19 mouse cellular contexts compared by ENCODE assay signal in the genomic region with DNA sequence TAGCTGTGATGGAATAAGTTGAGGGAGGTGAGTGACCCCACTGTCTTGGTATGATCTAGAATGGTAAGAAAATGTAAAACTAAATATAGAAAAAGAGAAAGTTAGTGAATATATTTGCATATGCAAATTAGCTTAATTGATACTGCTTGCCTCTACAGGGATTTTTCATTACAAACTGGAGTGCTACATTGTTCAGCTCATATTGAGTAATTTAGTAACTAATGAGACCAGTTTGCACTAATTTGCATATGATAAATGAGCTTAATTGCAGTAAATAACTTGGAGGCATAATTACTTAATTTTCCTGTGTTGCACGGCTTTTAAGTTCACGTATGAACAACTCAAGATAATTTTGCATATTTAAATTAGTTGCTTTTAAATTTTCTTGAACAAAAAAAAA.
DNase-seq lines count a peak whose midpoint lies in the region; ATAC-seq and TF ChIP-seq lines count a peak whose summit lies in the region.
"Had no signal": no experiment of that assay in that cellular context is flagged by ENCODE, and none has a peak within 500 bp of the region (broad histone marks: within the 10 kb centered on the region; RNA-seq: fewer than 3 reads in every experiment).

No protein-coding gene starts in this region.

- H3K9me3 ChIP-seq in forebrain, embryonic 14.5 days (replicated peaks; ENCODE audit: control insufficient read depth, low read length) = no peaks in the 10 kb centered on the region
- no peaks in the 10 kb centered on the region for H3K9me3 ChIP-seq in forebrain, embryonic 10.5 days
- H3K9me3 ChIP-seq in forebrain, embryonic 16.5 days (ENCODE audit: control insufficient read depth, low read length) = no peaks in the 10 kb centered on the region
- no peaks in the 10 kb centered on the region for H3K9me3 ChIP-seq in forebrain, postnatal 0 days (ENCODE audit: low read length)
- H3K9me3 ChIP-seq: embryonic facial prominence, embryonic 10.5 days; embryonic facial prominence, embryonic 12.5 days had no signal

- TF ChIP-seq CTCF in forebrain, postnatal 0 days (IDR thresholded peaks at IDR 0.05; ENCODE audit: low read depth) = no peak
- no peak for TF ChIP-seq CTCF in brain, embryonic 14.5 days (IDR thresholded peaks at IDR 0.05; ENCODE audit: borderline replicate concordance, extremely low read depth, insufficient read depth, insufficient read length)

- DNase-seq in forebrain, embryonic 14.5 days (ENCODE audit: low spot score) = peak; percentile 77
- DNase-seq in forebrain, embryonic 10.5 days (ENCODE audit: extremely low spot score, low spot score) = no peak
- no peak for DNase-seq in forebrain, postnatal 0 days
- DNase-seq in Muller cell, postnatal 12 days (ENCODE audit: inconsistent ontology term) = peak; percentile 43
- DNase-seq in brain, embryonic 14.5 days (ENCODE audit: low read depth) = peak; percentile 79
- DNase-seq in kidney, postnatal 36 days = no peak
- DNase-seq: adrenal gland, adult 8-10 months; adrenal gland, postnatal 14 days; adrenal gland, postnatal 36 days; cerebellum, adult 11-12 months; cerebellum, adult 2 months; cerebellum, adult 9-10 months; cerebellum, postnatal 10 days; cerebellum, postnatal 25 days had no signal

- TF ChIP-seq POLR2A in brain, embryonic 14.5 days (IDR thresholded peaks at IDR 0.05; ENCODE audit: borderline replicate concordance, extremely low read depth, insufficient read depth, insufficient read length, poor library complexity, severe bottlenecking) = no peak

- no peak overlapping the region for H3K4me2 ChIP-seq in forebrain, embryonic 14.5 days (ENCODE audit: low read length)
- H3K4me2 ChIP-seq in forebrain, embryonic 16.5 days (ENCODE audit: low read length) = no peak overlapping the region
- H3K4me2 ChIP-seq in forebrain, postnatal 0 days (ENCODE audit: low read depth) = no peak overlapping the region
- H3K4me2 ChIP-seq: embryonic facial prominence, embryonic 12.5 days had no signal

- 11% methylated on average over 2 of the region's 2 CpGs for WGBS in forebrain, embryonic 14.5 days
- 87% methylated on average over 2 of the region's 2 CpGs for WGBS in forebrain, embryonic 10.5 days
- 24% methylated on average over 2 of the region's 2 CpGs for WGBS in forebrain, embryonic 16.5 days
- WGBS in forebrain, postnatal 0 days = 23% methylated on average over 2 of the region's 2 CpGs

- ATAC-seq in forebrain, embryonic 14.5 days = peak; percentile 76
- peak; percentile 57; the same call in 1 of the 2 replicates for ATAC-seq in forebrain, embryonic 16.5 days
- ATAC-seq in forebrain, postnatal 0 days = no peak
- ATAC-seq: activated CD4-positive, CD25-positive, alpha-beta regulatory T cell, adult 4 months; Patski had no signal

- H3K9ac ChIP-seq in forebrain, embryonic 14.5 days (ENCODE audit: low read length) = no peak overlapping the region
- H3K9ac ChIP-seq in forebrain, embryonic 16.5 days (replicated peaks; ENCODE audit: low read depth, low read length) = no peak overlapping the region
- H3K9ac ChIP-seq in forebrain, postnatal 0 days = no peak overlapping the region
- H3K9ac ChIP-seq: embryonic facial prominence, embryonic 12.5 days had no signal

- no peaks in the 10 kb centered on the region for H3K36me3 ChIP-seq in forebrain, embryonic 14.5 days (ENCODE audit: control insufficient read depth, insufficient read depth, low read length)
- H3K36me3 ChIP-seq in forebrain, embryonic 10.5 days (replicated peaks) = no peaks in the 10 kb centered on the region
- H3K36me3 ChIP-seq in forebrain, embryonic 16.5 days (ENCODE audit: control insufficient read depth, insufficient read depth) = no peaks in the 10 kb centered on the region
- no peaks in the 10 kb centered on the region for H3K36me3 ChIP-seq in forebrain, postnatal 0 days (ENCODE audit: insufficient read depth)
- H3K36me3 ChIP-seq: embryonic facial prominence, embryonic 10.5 days; embryonic facial prominence, embryonic 12.5 days had no signal

- no peaks in the 10 kb centered on the region for H3K4me1 ChIP-seq in forebrain, embryonic 14.5 days (ENCODE audit: control insufficient read depth, insufficient read depth, low read length)
- H3K4me1 ChIP-seq in forebrain, embryonic 10.5 days = no peaks in the 10 kb centered on the region
- no peaks in the 10 kb centered on the region; the same call in 1 of the 2 replicates for H3K4me1 ChIP-seq in forebrain, embryonic 16.5 days (replicated peaks; ENCODE audit: control insufficient read depth, insufficient read depth, low read length)
- H3K4me1 ChIP-seq in forebrain, postnatal 0 days (ENCODE audit: insufficient read depth) = no peaks in the 10 kb centered on the region
- H3K4me1 ChIP-seq: embryonic facial prominence, embryonic 12.5 days had no signal

- H3K27me3 ChIP-seq in forebrain, embryonic 14.5 days (replicated peaks; ENCODE audit: control insufficient read depth, insufficient read depth, low read length) = no peaks in the 10 kb centered on the region
- no peaks in the 10 kb centered on the region for H3K27me3 ChIP-seq in forebrain, embryonic 10.5 days (ENCODE audit: poor library complexity, severe bottlenecking)
- H3K27me3 ChIP-seq in forebrain, embryonic 16.5 days (replicated peaks; ENCODE audit: control insufficient read depth, insufficient read depth, low read length) = no peaks in the 10 kb centered on the region
- H3K27me3 ChIP-seq in forebrain, postnatal 0 days (ENCODE audit: insufficient read depth, low read length) = no peaks in the 10 kb centered on the region
- H3K27me3 ChIP-seq: embryonic facial prominence, embryonic 12.5 days had no signal

- H3K27ac ChIP-seq in forebrain, embryonic 14.5 days (ENCODE audit: low read depth, low read length) = no peak overlapping the region
- no peak overlapping the region for H3K27ac ChIP-seq in forebrain, embryonic 10.5 days
- no peak overlapping the region for H3K27ac ChIP-seq in forebrain, embryonic 16.5 days (ENCODE audit: low read length)
- no peak overlapping the region for H3K27ac ChIP-seq in forebrain, postnatal 0 days (ENCODE audit: low read depth, low read length)
- H3K27ac ChIP-seq: embryonic facial prominence, embryonic 10.5 days; embryonic facial prominence, embryonic 12.5 days had no signal

- no peak overlapping the region for H3K4me3 ChIP-seq in forebrain, embryonic 14.5 days (ENCODE audit: low read depth, low read length)
- no peak overlapping the region for H3K4me3 ChIP-seq in forebrain, embryonic 10.5 days
- no peak overlapping the region for H3K4me3 ChIP-seq in forebrain, embryonic 16.5 days (replicated peaks; ENCODE audit: low read length)
- no peak overlapping the region for H3K4me3 ChIP-seq in forebrain, postnatal 0 days (ENCODE audit: low read depth, low read length)
- H3K4me3 ChIP-seq: embryonic facial prominence, embryonic 10.5 days; embryonic facial prominence, embryonic 12.5 days had no signal

Comparison
In these comparisons a context has a peak if more than half of its experiments do, and no peak if none do; other contexts are left out.
1. DNase-seq: peak in forebrain, embryonic 14.5 days (single experiment), Muller cell, postnatal 12 days (single experiment) and brain, embryonic 14.5 days (single experiment); none in forebrain, embryonic 10.5 days (single experiment), forebrain, postnatal 0 days (single experiment) and kidney, postnatal 36 days (0 of 2).